Mouse (Mus musculus) megakaryocyte, embryonic 14.5 days (primary cell): ENCODE measurements around the gene Mmp2. TPM values are rescaled to one million over a fixed set of nuclear protein-coding genes. Genes with fewer than 3 reads are reported as not detected.

Source experiments
- H3K27me3 ChIP-seq: replicated peaks from 2 replicates; pipeline ENCODE3; 2012; ENCODE audit warnings: inconsistent platforms
- H3K36me3 ChIP-seq: replicated peaks from 2 replicates; pipeline ENCODE3; 2012; ENCODE audit warnings: low read length, inconsistent platforms, mixed read lengths
- H3K4me1 ChIP-seq: 2 replicates; pipeline ENCODE4 v1.6.1; 2012; ENCODE audit warnings: inconsistent platforms
- H3K4me3 ChIP-seq: replicated peaks from 2 replicates; pipeline ENCODE3; 2012; ENCODE audit warnings: moderate library complexity, mild to moderate bottlenecking, inconsistent platforms
- H3K9me3 ChIP-seq: 2 replicates; pipeline ENCODE4 v1.6.1; 2012; ENCODE audit warnings: inconsistent platforms
- FLI1 ChIP-seq: IDR thresholded peaks from 2 replicates; pipeline ENCODE4 v1.6.1; 2012; ENCODE audit warnings: low read length, inconsistent platforms, mixed read lengths
- GATA1 ChIP-seq: IDR thresholded peaks from 3 replicates; pipeline ENCODE4 v1.6.1; 2012; ENCODE audit warnings: mixed read lengths, low read length, inconsistent platforms, borderline replicate concordance
- polyA plus RNA-seq: library from polyadenylated mRNA; stranded (reverse); fragments of >175 nt; gene quantifications from 2 replicates; pipeline ENCODE4 v1.2.3, GENCODE M21; 2012; ENCODE audit warnings: low replicate concordance; ENCODE audit not compliant: insufficient read depth

The Mmp2 gene
- polyA plus RNA-seq, 1 experiment: 0.07 TPM

DNA sequence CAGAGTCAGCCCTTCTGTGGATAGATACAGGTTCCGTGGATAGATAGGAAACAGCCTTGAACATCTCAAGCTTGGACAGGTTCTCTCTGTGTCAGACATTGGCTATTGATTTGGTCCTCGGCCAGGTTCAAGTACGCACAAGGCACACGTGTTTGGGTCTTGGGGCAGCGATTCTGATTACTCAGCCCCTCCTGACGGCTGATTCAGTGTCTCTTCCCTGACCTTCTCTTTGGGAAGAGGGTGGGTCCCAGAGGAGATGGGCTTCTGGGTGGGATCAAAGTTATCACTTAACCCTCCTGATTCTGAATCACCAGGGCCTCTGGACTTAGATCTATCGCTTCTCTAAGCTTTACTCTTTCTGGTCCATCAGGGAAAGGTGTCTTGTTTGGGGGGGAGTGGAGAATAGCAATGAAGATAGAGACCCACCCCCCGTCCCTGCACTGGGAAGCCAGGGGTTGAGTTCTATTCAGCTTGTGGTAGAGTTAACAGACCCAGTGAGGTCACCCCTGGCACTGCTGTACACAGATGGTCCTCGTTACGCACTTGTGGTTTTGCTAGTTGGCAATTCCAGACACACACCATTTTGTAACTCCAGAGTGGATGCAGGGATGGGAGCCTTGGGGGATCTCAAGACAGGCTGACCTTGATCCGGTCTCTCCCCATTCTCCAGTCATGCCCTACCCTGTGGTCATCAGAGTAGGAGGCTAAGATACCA is 7.9 kb downstream of the Mmp2 start:
- peaks cover 3% of the 10 kb centered on the region for H3K27me3 ChIP-seq
- H3K4me1 ChIP-seq: no peaks in the 10 kb centered on the region
- no peaks in the 10 kb centered on the region for H3K36me3 ChIP-seq
- H3K9me3 ChIP-seq: peaks cover 12% of the 10 kb centered on the region; the same call in 1 of the 2 replicates
- H3K4me3 ChIP-seq: no peak overlapping the region
- TF ChIP-seq GATA1: no peak
- TF ChIP-seq FLI1: no peak

DNA sequence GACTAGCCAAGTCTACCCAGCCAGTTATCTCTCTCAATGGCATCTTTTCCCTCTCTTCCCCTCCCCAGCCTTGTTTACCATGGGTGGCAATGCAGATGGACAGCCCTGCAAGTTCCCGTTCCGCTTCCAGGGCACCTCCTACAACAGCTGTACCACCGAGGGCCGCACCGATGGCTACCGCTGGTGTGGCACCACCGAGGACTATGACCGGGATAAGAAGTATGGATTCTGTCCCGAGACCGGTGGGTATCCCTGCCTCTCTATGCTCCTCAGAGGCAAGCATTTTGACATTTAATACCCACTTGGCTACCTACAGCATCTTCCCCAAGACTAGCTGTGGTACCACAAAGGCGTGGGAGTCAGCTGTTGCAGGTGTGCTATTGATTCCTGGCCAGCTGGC is 8.8 kb downstream of the Mmp2 start:
- H3K9me3 ChIP-seq: peaks cover 12% of the 10 kb centered on the region; the same call in 1 of the 2 replicates
- no peaks in the 10 kb centered on the region for H3K4me1 ChIP-seq
- H3K4me3 ChIP-seq: no peak overlapping the region
- peaks cover 3% of the 10 kb centered on the region for H3K27me3 ChIP-seq
- TF ChIP-seq GATA1: no peak
- TF ChIP-seq FLI1: no peak
- H3K36me3 ChIP-seq: no peaks in the 10 kb centered on the region

DNA sequence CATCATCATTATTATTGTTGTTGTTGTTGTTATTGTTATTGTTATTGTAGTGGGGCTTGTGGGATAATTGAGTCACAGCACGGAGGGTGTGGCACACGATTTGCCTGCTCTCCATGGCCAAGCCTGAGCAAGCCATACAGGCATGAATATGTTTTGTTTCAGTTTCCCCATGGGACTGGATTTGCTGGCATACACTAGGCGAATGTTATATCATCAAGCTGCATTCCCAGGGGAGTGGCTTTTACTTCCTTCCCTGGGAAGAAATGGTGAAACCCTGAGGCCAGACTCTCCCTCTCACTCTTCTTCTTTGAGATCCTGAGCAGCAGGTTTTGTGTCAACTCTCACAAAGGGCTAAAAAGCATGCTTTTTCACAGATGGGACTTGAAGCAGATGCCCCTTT is 11.5 kb downstream of the Mmp2 start:
- H3K9me3 ChIP-seq: peaks cover 15% of the 10 kb centered on the region; the same call in 1 of the 2 replicates
- TF ChIP-seq GATA1: no peak
- TF ChIP-seq FLI1: no peak
- H3K27me3 ChIP-seq: peaks cover 3% of the 10 kb centered on the region
- no peaks in the 10 kb centered on the region for H3K36me3 ChIP-seq
- no peak overlapping the region for H3K4me3 ChIP-seq
- no peaks in the 10 kb centered on the region for H3K4me1 ChIP-seq

DNA sequence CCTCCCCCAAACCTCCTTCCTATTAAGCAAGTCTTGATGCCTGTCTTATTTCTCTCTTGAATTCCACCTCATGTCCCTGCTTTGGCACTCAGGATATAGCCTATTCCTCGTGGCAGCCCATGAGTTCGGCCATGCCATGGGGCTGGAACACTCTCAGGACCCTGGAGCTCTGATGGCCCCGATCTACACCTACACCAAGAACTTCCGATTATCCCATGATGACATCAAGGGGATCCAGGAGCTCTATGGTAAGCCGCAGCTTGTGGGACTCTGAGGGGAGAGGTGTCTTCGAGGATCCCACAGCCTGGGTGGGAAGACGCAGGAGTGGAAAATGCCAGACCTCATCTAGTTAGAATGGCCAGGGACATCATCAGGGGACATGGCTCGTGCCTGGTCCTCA is 12.1 kb downstream of the Mmp2 start:
- no peaks in the 10 kb centered on the region for H3K36me3 ChIP-seq
- no peak overlapping the region for H3K4me3 ChIP-seq
- TF ChIP-seq FLI1 (no peak), GATA1 (no peak)
- H3K27me3 ChIP-seq: peaks cover 3% of the 10 kb centered on the region
- H3K9me3 ChIP-seq: peaks cover 17% of the 10 kb centered on the region; the same call in 1 of the 2 replicates
- no peaks in the 10 kb centered on the region for H3K4me1 ChIP-seq

DNA sequence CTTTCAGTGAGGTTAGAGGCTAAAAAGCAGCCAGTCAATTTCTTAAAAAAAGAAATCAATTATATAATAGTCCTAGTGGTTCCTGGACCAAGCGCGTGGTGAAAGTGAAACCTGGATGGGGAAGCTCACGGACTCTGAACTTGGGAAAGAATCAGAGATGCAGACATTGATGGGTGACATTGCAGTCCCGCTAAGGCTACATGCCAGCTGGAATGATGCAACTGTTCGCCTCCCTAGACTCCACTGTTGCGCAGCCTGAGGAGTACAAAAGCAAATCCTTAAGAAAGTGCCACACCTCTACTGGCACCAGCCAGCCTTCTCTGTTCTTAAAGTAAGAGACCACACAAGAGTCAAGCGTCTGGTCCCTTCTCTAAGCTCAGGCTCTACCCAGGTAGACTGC is 12.8 kb downstream of the Mmp2 start:
- H3K27me3 ChIP-seq: peaks cover 3% of the 10 kb centered on the region
- TF ChIP-seq FLI1 (no peak), GATA1 (no peak)
- H3K4me1 ChIP-seq: no peaks in the 10 kb centered on the region
- no peak overlapping the region for H3K4me3 ChIP-seq
- peaks cover 17% of the 10 kb centered on the region; the same call in 1 of the 2 replicates for H3K9me3 ChIP-seq
- H3K36me3 ChIP-seq: no peaks in the 10 kb centered on the region

DNA sequence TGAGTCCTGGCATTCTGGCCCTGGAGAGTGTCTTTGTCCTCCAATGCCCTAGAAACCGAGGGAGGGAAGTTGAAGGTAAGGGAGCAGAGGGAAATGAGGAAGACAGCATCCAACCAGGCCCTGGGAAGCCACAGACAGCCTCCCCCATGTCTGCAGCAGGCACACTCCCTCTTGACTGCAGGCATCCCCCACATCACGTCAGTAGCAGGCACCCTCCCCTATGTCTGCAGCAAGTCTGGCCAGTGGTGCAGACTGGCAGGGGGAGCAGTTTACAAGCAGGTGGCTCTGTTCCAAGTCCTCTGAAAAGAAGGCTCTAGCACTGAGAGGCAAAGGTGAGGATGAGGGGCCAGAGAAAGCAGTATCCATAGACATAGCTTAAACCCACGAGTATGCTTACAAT is 19.6 kb downstream of the Mmp2 start:
- H3K36me3 ChIP-seq: no peaks in the 10 kb centered on the region
- TF ChIP-seq FLI1: no peak
- H3K27me3 ChIP-seq: peaks cover 14% of the 10 kb centered on the region
- H3K4me1 ChIP-seq: peaks cover 17% of the 10 kb centered on the region
- peaks cover 6% of the 10 kb centered on the region; the same call in 1 of the 2 replicates for H3K9me3 ChIP-seq
- peak overlapping the region; percentile 73 for H3K4me3 ChIP-seq

DNA sequence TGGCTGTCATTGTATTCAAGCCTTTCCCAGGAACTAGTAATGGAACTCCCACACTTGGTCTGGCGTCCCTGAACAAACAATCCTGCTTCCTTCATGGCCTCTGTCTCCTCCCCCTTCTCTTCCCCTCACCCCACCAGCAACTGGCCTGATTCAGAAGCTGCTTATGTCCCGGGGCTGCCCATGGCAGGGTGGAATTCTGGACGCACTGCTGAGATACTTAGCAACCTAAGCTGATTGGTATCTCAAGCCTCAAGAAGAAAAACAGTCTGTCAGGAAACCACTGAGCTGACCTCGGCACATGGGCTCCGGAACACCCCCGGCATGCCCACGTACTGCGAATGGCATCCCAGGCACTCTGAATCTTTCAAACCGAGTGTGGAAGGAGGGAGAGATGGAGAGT is 20.2 kb downstream of the Mmp2 start:
- H3K27me3 ChIP-seq: peaks cover 14% of the 10 kb centered on the region
- TF ChIP-seq FLI1 (no peak), GATA1 (no peak)
- peaks cover 17% of the 10 kb centered on the region for H3K4me1 ChIP-seq
- H3K9me3 ChIP-seq: peaks cover 6% of the 10 kb centered on the region; the same call in 1 of the 2 replicates
- H3K36me3 ChIP-seq: no peaks in the 10 kb centered on the region
- H3K4me3 ChIP-seq: no peak overlapping the region

DNA sequence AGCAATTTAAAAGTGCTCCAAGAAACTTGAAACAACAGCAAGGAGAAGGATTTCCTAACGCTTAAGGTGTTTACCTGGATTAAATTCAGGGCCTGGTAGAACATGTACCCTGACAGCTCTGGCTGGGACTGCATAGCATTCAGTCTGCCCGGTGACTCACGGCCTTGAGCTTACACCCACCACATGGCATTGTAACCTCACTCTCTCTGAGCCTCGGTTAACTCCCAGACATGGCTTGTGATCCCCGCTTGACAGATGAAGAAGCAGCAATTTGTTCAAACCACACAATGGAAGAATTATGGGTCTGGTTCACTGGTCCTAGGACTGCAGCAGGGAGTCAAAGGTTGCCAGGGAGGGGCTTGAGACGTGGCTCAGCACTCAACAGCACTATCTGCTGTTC is 22.2 kb downstream of the Mmp2 start:
- no peaks in the 10 kb centered on the region for H3K9me3 ChIP-seq
- no peak overlapping the region for H3K4me3 ChIP-seq
- peaks cover 26% of the 10 kb centered on the region for H3K4me1 ChIP-seq
- TF ChIP-seq GATA1: no peak
- TF ChIP-seq FLI1: no peak
- H3K27me3 ChIP-seq: peaks cover 22% of the 10 kb centered on the region
- no peaks in the 10 kb centered on the region for H3K36me3 ChIP-seq

DNA sequence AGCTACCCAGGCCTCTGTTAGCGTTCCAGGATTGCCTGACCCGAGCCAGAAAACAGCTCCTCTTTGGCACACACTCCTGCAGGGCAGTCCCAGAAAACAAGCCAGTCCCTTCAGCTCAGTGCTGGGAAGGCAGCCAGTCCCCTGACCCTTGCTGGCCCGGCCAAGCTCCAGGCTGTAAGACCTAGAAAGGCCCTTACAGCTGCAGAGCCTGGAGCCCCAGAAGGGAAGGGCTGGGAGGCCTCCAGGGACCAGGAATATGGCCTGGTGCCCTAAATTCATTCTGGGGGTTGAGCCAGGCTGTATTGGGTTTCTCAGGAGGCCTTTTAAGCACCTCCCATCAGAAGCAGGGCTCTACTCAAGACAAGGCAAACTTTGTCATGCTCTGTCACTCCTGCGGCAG is 23.1 kb downstream of the Mmp2 start:
- H3K4me1 ChIP-seq: peaks cover 28% of the 10 kb centered on the region
- no peaks in the 10 kb centered on the region; the same call in 1 of the 2 replicates for H3K9me3 ChIP-seq
- H3K36me3 ChIP-seq: no peaks in the 10 kb centered on the region
- H3K27me3 ChIP-seq: peaks cover 32% of the 10 kb centered on the region
- no peak overlapping the region for H3K4me3 ChIP-seq
- TF ChIP-seq GATA1 (no peak), FLI1 (no peak)

DNA sequence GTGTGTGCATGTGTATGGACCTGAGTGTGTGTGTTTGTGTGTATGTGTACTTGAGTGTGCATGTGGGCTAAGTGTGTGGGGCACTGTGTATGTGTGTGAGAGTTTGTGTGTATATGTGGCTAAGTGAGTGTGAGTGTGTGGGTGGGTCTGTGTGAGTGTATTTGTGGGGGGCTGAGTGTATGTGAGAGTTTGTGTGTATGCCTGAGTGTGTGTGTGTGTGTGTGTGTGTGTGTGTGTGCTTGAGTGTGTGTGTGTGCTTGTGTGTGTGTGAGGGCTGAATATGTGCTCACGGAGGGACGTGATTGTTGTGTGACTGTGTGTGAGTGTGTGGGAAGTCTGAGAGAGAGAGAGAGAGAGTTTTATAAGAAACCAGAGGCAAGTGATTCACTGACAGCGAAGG is 24.3 kb downstream of the Mmp2 start:
- TF ChIP-seq GATA1 (no peak), FLI1 (no peak)
- H3K27me3 ChIP-seq: peaks cover 37% of the 10 kb centered on the region
- no peaks in the 10 kb centered on the region for H3K36me3 ChIP-seq
- peaks cover 7% of the 10 kb centered on the region; the same call in 1 of the 2 replicates for H3K9me3 ChIP-seq
- H3K4me1 ChIP-seq: peaks cover 37% of the 10 kb centered on the region
- H3K4me3 ChIP-seq: no peak overlapping the region

DNA sequence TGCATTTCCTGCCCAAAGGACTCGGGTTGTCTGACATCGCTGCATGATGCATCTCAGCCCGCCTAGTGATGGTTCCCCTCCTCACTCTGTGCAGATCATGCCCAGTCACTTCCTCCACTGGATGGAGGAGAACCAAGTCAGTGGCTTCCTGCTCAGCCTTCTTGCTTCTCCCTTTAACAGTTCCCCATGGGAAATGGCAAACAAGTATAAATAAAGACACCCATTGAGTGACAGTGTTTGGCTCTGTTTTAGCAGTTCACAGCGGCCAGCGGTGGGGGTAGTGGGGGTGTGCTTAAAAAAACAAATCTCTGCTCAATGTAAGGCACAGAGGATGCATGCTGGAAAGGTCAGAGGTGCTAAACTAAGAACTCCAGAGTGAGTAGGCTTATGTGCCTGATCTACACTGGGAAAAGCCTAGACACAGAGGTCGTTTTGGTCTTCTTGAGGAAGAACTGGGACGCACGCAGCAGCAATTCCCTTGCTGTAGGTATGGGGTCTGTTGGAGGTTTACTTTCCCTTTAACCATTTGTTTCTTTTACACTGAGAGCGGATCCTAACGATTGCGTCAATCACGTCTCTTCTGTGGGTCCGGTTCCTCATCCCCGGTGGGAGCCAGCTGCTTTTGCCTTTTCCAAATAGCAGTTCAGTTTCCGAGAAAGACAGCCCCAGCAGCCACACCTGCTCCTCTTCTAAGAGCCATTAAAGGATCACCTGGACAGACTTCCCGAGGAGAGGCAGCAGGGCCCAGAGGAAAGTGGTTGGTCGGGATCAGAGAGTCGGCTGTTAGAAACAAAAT is 26.3 kb downstream of the Mmp2 start:
- H3K36me3 ChIP-seq: no peaks in the 10 kb centered on the region
- peaks cover 7% of the 10 kb centered on the region; the same call in 1 of the 2 replicates for H3K9me3 ChIP-seq
- peaks cover 31% of the 10 kb centered on the region for H3K27me3 ChIP-seq
- TF ChIP-seq GATA1: no peak
- TF ChIP-seq FLI1: no peak
- peaks cover 21% of the 10 kb centered on the region for H3K4me1 ChIP-seq
- H3K4me3 ChIP-seq: no peak overlapping the region
